Mouse (Mus musculus): Measurements from ENCODE around the gene 2310022A10Rik.

DNA sequence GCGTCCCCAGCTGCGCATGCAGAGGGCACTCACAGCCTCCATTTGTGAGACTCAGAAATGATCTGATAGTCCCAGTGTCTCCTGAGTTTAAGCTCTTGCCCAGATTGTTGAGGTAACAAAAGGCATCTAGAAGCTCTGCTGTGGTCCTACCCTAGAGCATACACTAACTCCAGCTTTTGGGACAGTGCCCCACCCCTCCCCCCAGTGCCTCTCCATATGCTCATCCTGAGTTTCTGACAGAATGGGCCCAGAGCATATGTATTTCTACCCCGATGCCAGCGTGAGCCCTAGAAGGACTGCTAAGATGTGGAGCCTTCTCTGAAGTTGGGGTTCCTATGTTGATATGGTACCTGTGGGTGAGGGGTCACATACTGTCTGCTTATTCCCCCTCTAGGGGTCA, 78.4 kb downstream of the 2310022A10Rik start:
- TF ChIP-seq CTCF (IDR thresholded peaks at IDR 0.05; ENCODE audit: low read depth, low read length) (no peak), GATA1 (IDR thresholded peaks at IDR 0.05; ENCODE audit: borderline replicate concordance, low read length) (no peak), TAL1 (conservative IDR thresholded peaks at IDR 0.05; ENCODE audit: low read depth, low read length) (no peak), POLR2AphosphoS5 (IDR thresholded peaks at IDR 0.05; ENCODE audit: insufficient replicate concordance, low read depth, low read length) (no peak), GATA2 (IDR thresholded peaks at IDR 0.05; ENCODE audit: borderline replicate concordance, low read depth, low read length) (no peak)
